Mouse (Mus musculus): Measurements from ENCODE around the gene Gm7735.

DNA sequence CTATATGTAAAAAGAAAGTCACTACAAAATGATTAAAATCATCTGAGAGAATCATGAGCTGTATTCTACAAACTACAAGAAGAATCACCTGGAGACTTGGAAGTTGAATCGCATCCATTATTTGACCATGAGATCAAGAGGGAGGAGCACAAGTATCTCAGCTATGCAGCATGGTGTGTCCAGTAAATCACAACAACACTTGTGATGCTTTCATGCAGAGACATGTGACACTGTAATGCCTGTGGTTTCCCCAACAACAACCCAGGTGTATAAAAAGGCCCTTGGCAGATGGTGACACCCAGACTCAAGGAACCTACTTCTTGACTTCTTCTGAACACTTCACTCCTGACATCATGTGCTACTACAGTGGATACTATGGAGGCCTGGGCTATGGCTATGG, 18.5 kb upstream of the Gm7735 start, which contains the start of gene Gm10061:
- TF ChIP-seq CTCF (IDR thresholded peaks at IDR 0.05; ENCODE audit: control insufficient read depth, insufficient read depth, insufficient read length): no peak
- no peak for TF ChIP-seq CEBPB (IDR thresholded peaks at IDR 0.05; ENCODE audit: low read depth)

Data from C2C12 (cell line).